Mouse (Mus musculus) left cerebral cortex, postnatal 14 days (tissue): Measurements from ENCODE around the gene Kif26a. TPM values are rescaled to one million over a fixed set of nuclear protein-coding genes. Genes with fewer than 3 reads are reported as not detected.

ENCODE experiments used
- DNase-seq, 2 experiments: peaks; one replicate each; pipeline ENCODE4 v3.0.0; 2021 to 2022; ENCODE audit warnings: low spot score in 2 of 2, mixed read lengths in 1 of 2
- intact Hi-C: fragments of 180-260 bp; cut with DNase I; formaldehyde crosslinking; loops from one replicate; pipeline ENCODE4 v1.15.1; 2025
- total RNA-seq, 2 experiments: library from RNA; stranded (reverse); gene quantifications; 2 replicates each; pipeline ENCODE4 v1.2.3; 2021

Gene Kif26a
- total RNA-seq, 2 experiments from 2014 or later, result 5.8 to 8.1 TPM

GRCm38 (mm10) chr12:112196562-112196961 lies 50.6 kb downstream of the Kif26a start:
- intact Hi-C loops, result no loop called here

GRCm38 (mm10) chr12:112199363-112199762 lies 53.4 kb downstream of the Kif26a start:
- intact Hi-C loops, result no loop called here
- no peak for DNase-seq

More at GRCm38 (mm10) chr12:112196562-112196961, 50.6 kb downstream of the Kif26a start:
- DNase-seq, result no peak

GRCm38 (mm10) chr12:112200045-112200444 lies 54.0 kb downstream of the Kif26a start:
- no peak for DNase-seq
- intact Hi-C loops, result no loop called here

GRCm38 (mm10) chr12:112207163-112207562 lies 61.2 kb downstream of the Kif26a start:
- no peak for DNase-seq
- intact Hi-C loops, result no loop called here

GRCm38 (mm10) chr12:112207734-112208133 lies 61.7 kb downstream of the Kif26a start:
- intact Hi-C loops, result no loop called here
- DNase-seq, result no peak

GRCm38 (mm10) chr12:112210622-112211021 lies 64.6 kb downstream of the Kif26a start:
- intact Hi-C loops, result no loop called here
- no peak for DNase-seq

- intact Hi-C loops, result no loop called here
- no peak for DNase-seq
Observed at GRCm38 (mm10) chr12:112214441-112214857, 68.4 kb downstream of the Kif26a start.

- peak in 1 of 2 experiments; percentile 41 for DNase-seq
- intact Hi-C loops, result no loop called here
Observed at GRCm38 (mm10) chr12:112215545-112215944, 69.5 kb downstream of the Kif26a start.

GRCm38 (mm10) chr12:112217021-112217420 lies 71.0 kb downstream of the Kif26a start:
- intact Hi-C loops, result no loop called here
- peak; percentile 29 to 65 for DNase-seq

GRCm38 (mm10) chr12:112217681-112218080 lies 71.7 kb downstream of the Kif26a start:
- DNase-seq, result no peak
- intact Hi-C loops, result no loop called here

- no peak for DNase-seq
Observed at GRCm38 (mm10) chr12:112221290-112221689, 75.3 kb downstream of the Kif26a start.

GRCm38 (mm10) chr12:112221754-112222439 lies 75.9 kb downstream of the Kif26a start:
- peak; percentile 31 to 40 for DNase-seq
- intact Hi-C loops, result no loop called here

More at GRCm38 (mm10) chr12:112221290-112221689, 75.3 kb downstream of the Kif26a start:
- intact Hi-C loops, result no loop called here

- DNase-seq, result no peak
- intact Hi-C loops, result no loop called here
Observed at GRCm38 (mm10) chr12:112223721-112224337, 77.8 kb downstream of the Kif26a start.

- intact Hi-C loops, result no loop called here
- no peak for DNase-seq
Observed at GRCm38 (mm10) chr12:112226238-112226637, 80.2 kb downstream of the Kif26a start.

GRCm38 (mm10) chr12:112226656-112227055 lies 80.6 kb downstream of the Kif26a start:
- DNase-seq, result no peak
- intact Hi-C loops, result no loop called here

GRCm38 (mm10) chr12:112229084-112229483 lies 83.1 kb downstream of the Kif26a start:
- intact Hi-C loops, result no loop called here
- no peak for DNase-seq

GRCm38 (mm10) chr12:112230196-112230595 lies 84.2 kb downstream of the Kif26a start:
- DNase-seq, result no peak
- intact Hi-C loops, result no loop called here
